Mouse (Mus musculus) heart, adult 18-20 months (tissue): ENCODE results near the gene Csnk1e. TPM values are rescaled to one million over a fixed set of nuclear protein-coding genes. Genes with fewer than 3 reads are reported as not detected.
A peak's percentile ranks its signal among the peaks of the same experiment; 100 is the strongest.

Source experiments
- DNase-seq, 2 experiments: peaks; one replicate each; pipeline ENCODE4 v3.0.0; 2021 to 2022; ENCODE audit warnings: mixed read lengths in 1 of 2
- total RNA-seq, 2 experiments: library from RNA; stranded (reverse); gene quantifications; 2 replicates each; pipeline ENCODE4 v1.2.3; 2021

The Csnk1e gene
- total RNA-seq, 2 experiments from 2014 or later = 40.2 to 44.3 TPM

- peak in 1 of 2 experiments; percentile 30 for DNase-seq
These were observed 60.1 kb downstream of the Csnk1e start for GRCm38 (mm10) chr15:79395281-79395680.

- peak in 1 of 2 experiments; percentile 29 for DNase-seq
These were observed 60.5 kb downstream of the Csnk1e start for GRCm38 (mm10) chr15:79394842-79395241.

GRCm38 (mm10) chr15:79393101-79393500 is 62.3 kb downstream of the Csnk1e start:
- no peak for DNase-seq

- no peak for DNase-seq
These were observed 62.8 kb downstream of the Csnk1e start for GRCm38 (mm10) chr15:79392527-79392926.

GRCm38 (mm10) chr15:79391447-79392093 is 63.8 kb downstream of the Csnk1e start:
- peak; percentile 86 to 88 for DNase-seq

- DNase-seq = peak in 1 of 2 experiments; percentile 36
These were observed 64.9 kb downstream of the Csnk1e start for GRCm38 (mm10) chr15:79390434-79390833.

- DNase-seq = no peak
These were observed 67.2 kb downstream of the Csnk1e start for GRCm38 (mm10) chr15:79388171-79388570.

GRCm38 (mm10) chr15:79387611-79388010 is 67.8 kb downstream of the Csnk1e start:
- DNase-seq = no peak

- no peak for DNase-seq
These were observed 68.3 kb downstream of the Csnk1e start for GRCm38 (mm10) chr15:79387081-79387480.

- DNase-seq = no peak
These were observed 73.7 kb downstream of the Csnk1e start for GRCm38 (mm10) chr15:79381644-79382043.

GRCm38 (mm10) chr15:79380468-79381444 is 74.6 kb downstream of the Csnk1e start:
- DNase-seq = peak; percentile 82 to 90

GRCm38 (mm10) chr15:79379658-79380057 is 75.7 kb downstream of the Csnk1e start:
- DNase-seq = peak in 1 of 2 experiments; percentile 35

- DNase-seq = peak in 1 of 2 experiments; percentile 20
These were observed 76.8 kb downstream of the Csnk1e start for GRCm38 (mm10) chr15:79378608-79379007.

- DNase-seq = peak; percentile 89 to 95
These were observed 77.7 kb downstream of the Csnk1e start for GRCm38 (mm10) chr15:79377681-79378080.

- no peak for DNase-seq
These were observed 80.6 kb downstream of the Csnk1e start for GRCm38 (mm10) chr15:79374760-79375159.

GRCm38 (mm10) chr15:79370281-79370843 is 85.0 kb downstream of the Csnk1e start:
- no peak for DNase-seq

- DNase-seq = no peak
These were observed 85.7 kb downstream of the Csnk1e start for GRCm38 (mm10) chr15:79369452-79370280.

- peak; percentile 60 to 72 for DNase-seq
These were observed 86.4 kb downstream of the Csnk1e start for GRCm38 (mm10) chr15:79368861-79369440.

GRCm38 (mm10) chr15:79368313-79368811 is 87.0 kb downstream of the Csnk1e start:
- peak; percentile 84 to 88 for DNase-seq
